ENCODE assay signal across 20 mouse cellular contexts in genomic region chr13:14049878-14050277, GRCm38 (mm10). TPM values are rescaled to one million over a fixed set of nuclear protein-coding genes. Genes with fewer than 3 reads are reported as not detected.
DNase-seq lines count a peak whose midpoint lies in the region; ATAC-seq lines count a peak whose summit lies in the region.
"Had no signal": no experiment of that assay in that cellular context is flagged by ENCODE, and none has a peak within 500 bp of the region (broad histone marks: within the 10 kb centered on the region; RNA-seq: fewer than 3 reads in every experiment).

No protein-coding gene starts in this region.

- peak; percentile 14 for DNase-seq in heart, adult 11 months
- DNase-seq in heart, adult 18-20 months = no peak
- peak; percentile 31 for DNase-seq in testis, postnatal 14 days (ENCODE audit: low spot score)
- DNase-seq in testis, postnatal 10 days (ENCODE audit: low spot score) = no peak
- no peak for DNase-seq in adrenal gland, postnatal 4 days (ENCODE audit: low spot score in 2 of 2)
- DNase-seq: adrenal gland, postnatal 10 days; adrenal gland, postnatal 36 days; cerebellum, adult 11 months; cerebellum, adult 2 months; cerebellum, adult 9-11 months; cerebellum, postnatal 25 days; forebrain, postnatal 0 days; gastrocnemius, adult 2 months; gastrocnemius, postnatal 14 days; heart, adult 2 months; heart, postnatal 14 days; heart, postnatal 4 days had no signal

- peak; percentile 37; the same call in 1 of the 2 replicates for ATAC-seq in megakaryocyte progenitor cell, adult 5-6 weeks (replicated peaks; ENCODE audit: poor library complexity)
- ATAC-seq: forebrain, embryonic 14.5 days; forebrain, postnatal 0 days; Patski had no signal

RNA-seq across cellular contexts. Expression of gene Tbce, which starts 10.4 kb away (rescaled TPM):
- 10 to 100 TPM; 18.8 to 24.0 TPM for total RNA-seq in heart, adult 18-20 months (2021)
- total RNA-seq in megakaryocyte progenitor cell, adult 5-6 weeks (2015) = 52.5 and 69.6 TPM in 2 replicates
- total RNA-seq in megakaryocyte progenitor cell, adult 5-6 weeks (2017) = 39.9 and 55.8 TPM in 2 replicates
- 10 to 100 TPM; 62.0 to 63.5 TPM for total RNA-seq in adrenal gland, postnatal 4 days (2021)

RNA-seq across cellular contexts. Expression of gene Arid4b, which starts 13.2 kb away (rescaled TPM):
- 10 to 100 TPM; 18.4 to 21.7 TPM for total RNA-seq in heart, adult 18-20 months (2021)
- 21.2 and 24.5 TPM in 2 replicates for total RNA-seq in megakaryocyte progenitor cell, adult 5-6 weeks (2015)
- total RNA-seq in megakaryocyte progenitor cell, adult 5-6 weeks (2017) = 23.5 and 34.4 TPM in 2 replicates
- total RNA-seq in adrenal gland, postnatal 4 days (2021) = 10 to 100 TPM; 42.0 to 45.9 TPM

RNA-seq across cellular contexts. Expression of gene Ggps1, which starts 13.4 kb away (rescaled TPM):
- 10 to 100 TPM; 21.5 to 26.9 TPM for total RNA-seq in heart, adult 18-20 months (2021)
- 19.4 and 21.6 TPM in 2 replicates for total RNA-seq in megakaryocyte progenitor cell, adult 5-6 weeks (2015)
- 25.1 and 29.2 TPM in 2 replicates for total RNA-seq in megakaryocyte progenitor cell, adult 5-6 weeks (2017)
- total RNA-seq in adrenal gland, postnatal 4 days (2021) = 10 to 100 TPM; 41.8 to 45.9 TPM

Comparison
In these comparisons a context has a peak if more than half of its experiments do, and no peak if none do; other contexts are left out.
1. DNase-seq: peak in heart, adult 11 months (single experiment) and testis, postnatal 14 days (single experiment); none in heart, adult 18-20 months (0 of 2), testis, postnatal 10 days (single experiment) and adrenal gland, postnatal 4 days (0 of 2).